Mouse (Mus musculus) hindbrain, postnatal 0 days (tissue): ENCODE data around the gene Trabd2b. TPM values are rescaled to one million over a fixed set of nuclear protein-coding genes. Genes with fewer than 3 reads are reported as not detected.

Experiments
- ATAC-seq: fragments of 200-750 bp; cut with Nextera tagmentation; 2 replicates; pipeline ENCODE4 v1.8.0; 2017; ENCODE audit warnings: mild to moderate bottlenecking, moderate TSS enrichment, moderate library complexity
- DNase-seq: peaks from one replicate; pipeline ENCODE4 v3.0.0-alpha.2; 2015; ENCODE audit warnings: low spot score
- H3K27ac ChIP-seq: fragments of 300-500 bp; sonication (generic); 2 replicates; pipeline ENCODE4 v1.5.1; 2014; ENCODE audit warnings: mild to moderate bottlenecking
- H3K27me3 ChIP-seq: fragments of 300-500 bp; sonication (generic); 2 replicates; pipeline ENCODE4 v1.6.1; 2014; ENCODE audit warnings: low read length, mixed read lengths; ENCODE audit not compliant: insufficient read depth
- H3K36me3 ChIP-seq: fragments of 300-500 bp; sonication (generic); 2 replicates; pipeline ENCODE4 v1.6.1; 2014; ENCODE audit warnings: low read length, mixed read lengths; ENCODE audit not compliant: insufficient read depth
- H3K4me1 ChIP-seq: fragments of 300-500 bp; sonication (generic); 2 replicates; pipeline ENCODE4 v1.6.1; 2014; ENCODE audit warnings: antibody characterized with exemption, low read length, mixed read lengths; ENCODE audit not compliant: insufficient read depth
- H3K4me2 ChIP-seq: fragments of 300-500 bp; sonication (generic); 2 replicates; pipeline ENCODE4 v1.6.1; 2014; ENCODE audit warnings: low read depth, mild to moderate bottlenecking, low read length, moderate library complexity, mixed read lengths
- H3K4me3 ChIP-seq: fragments of 300-500 bp; sonication (generic); 2 replicates; pipeline ENCODE4 v1.5.1; 2014; ENCODE audit warnings: low read length
- H3K9ac ChIP-seq: fragments of 300-500 bp; sonication (generic); replicated peaks from 2 replicates; pipeline ENCODE4 v1.6.1; 2014; ENCODE audit warnings: mild to moderate bottlenecking, low read length, moderate library complexity, mixed read lengths
- H3K9me3 ChIP-seq: fragments of 300-500 bp; sonication (generic); 2 replicates; pipeline ENCODE4 v1.6.1; 2016; ENCODE audit warnings: low read length, mixed read lengths
- CTCF ChIP-seq: IDR thresholded peaks from 2 replicates; pipeline ENCODE4 v1.5.1; 2016; ENCODE audit warnings: antibody characterized with exemption, control low read depth, low read depth
- WGBS: fragments of 180-500 bp; shearing (Covaris S2); extraction: QIAGEN DNeasy Blood & Tissue Kit; methylation state at CpG from one replicate; pipeline ENCODE4 v1.1.7; 2014; 5-methylcytosine and 5-hydroxymethylcytosine counted together
- polyA plus RNA-seq: library from polyadenylated mRNA; unstranded; fragments of >200 nt; fragmentation: Nextera tagmentation; extraction: Ambion mirVana; gene quantifications from 2 replicates; pipeline ENCODE4 v1.2.1, GENCODE M21; 2015
- total RNA-seq: library from RNA; depleted of rRNA; stranded (reverse); fragments of >200 nt; gene quantifications from 2 replicates; pipeline ENCODE4 v1.2.3, GENCODE M21; 2014

Gene Trabd2b
- total and polyA plus RNA-seq, 2 experiments from 2014 or later = 0.65 to 1.8 TPM

DNA sequence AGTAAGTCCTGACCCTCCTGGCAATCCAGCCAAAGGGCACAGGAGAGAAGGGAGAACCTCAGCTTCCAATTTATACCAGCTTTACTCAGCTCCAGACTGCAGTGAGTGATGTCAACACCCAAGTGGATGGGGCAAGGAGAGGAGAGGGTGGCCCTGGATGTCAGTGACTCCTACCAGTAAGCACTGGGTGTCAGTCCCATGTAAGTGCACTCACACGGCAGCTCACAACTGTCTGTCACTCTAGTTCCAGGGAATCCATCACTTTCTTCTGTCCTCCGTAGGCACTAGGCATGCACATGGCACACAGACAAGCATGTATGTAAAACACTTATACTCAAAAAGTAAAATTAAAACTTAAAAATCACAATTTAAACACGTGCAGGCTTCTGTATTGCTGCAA lies 113.4 kb downstream of the Trabd2b start:
- 83% methylated on average over 3 of the region's 3 CpGs for WGBS
- DNase-seq = no peak
- no peaks in the 10 kb centered on the region for H3K36me3 ChIP-seq
- H3K9me3 ChIP-seq = no peaks in the 10 kb centered on the region
- no peaks in the 10 kb centered on the region for H3K27me3 ChIP-seq
- no peak overlapping the region for H3K9ac ChIP-seq
- no peak for ATAC-seq
- no peak for TF ChIP-seq CTCF
- no peak overlapping the region for H3K27ac ChIP-seq
- H3K4me3 ChIP-seq = no peak overlapping the region
- H3K4me1 ChIP-seq = no peaks in the 10 kb centered on the region
- no peak overlapping the region for H3K4me2 ChIP-seq

DNA sequence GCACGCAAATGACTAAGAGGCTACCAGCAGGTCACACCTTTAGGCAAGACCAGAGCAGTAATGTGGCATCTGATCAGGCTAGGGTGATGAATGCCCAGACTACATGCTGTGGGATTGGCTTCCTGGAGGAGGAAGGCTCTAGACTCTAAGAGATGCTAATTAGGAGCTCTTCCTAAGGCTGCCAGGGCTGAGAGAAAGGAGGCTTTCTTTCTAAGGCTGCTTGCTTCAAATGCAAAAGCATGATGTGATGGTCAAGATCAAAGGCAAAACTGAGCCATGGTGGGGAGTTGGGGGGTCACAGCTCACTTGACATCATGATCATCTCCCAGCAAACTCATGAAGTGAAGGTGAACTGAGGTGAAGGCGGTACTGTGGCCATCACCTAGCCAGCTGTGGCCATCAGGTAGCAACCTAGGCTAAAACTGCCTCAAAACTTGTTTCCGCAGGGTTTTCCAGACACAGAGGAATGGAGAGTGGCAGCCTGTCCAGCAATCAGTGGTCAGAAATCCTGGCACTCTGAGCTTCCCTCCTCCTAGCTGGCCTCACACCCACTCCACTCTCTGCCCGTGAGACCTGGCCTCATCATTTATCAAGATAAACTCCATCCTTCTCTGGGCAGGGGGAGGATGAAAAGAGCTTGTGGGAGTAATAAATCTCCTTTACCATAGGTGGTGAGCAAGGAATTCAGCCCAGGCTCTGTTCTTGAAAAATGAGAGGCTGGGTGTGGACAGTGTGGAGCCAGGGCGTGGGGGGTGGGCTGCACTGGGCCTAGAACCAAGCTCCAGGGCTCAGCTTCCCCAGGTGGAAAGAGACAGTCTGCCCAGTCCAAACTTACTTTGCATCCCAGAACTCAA lies 117.0 kb downstream of the Trabd2b start:
- TF ChIP-seq CTCF = no peak
- ATAC-seq = no peak; the same call in 1 of the 2 replicates
- H3K4me1 ChIP-seq = no peaks in the 10 kb centered on the region
- H3K4me2 ChIP-seq = no peak overlapping the region
- DNase-seq = no peak
- 78% methylated on average over 5 of the region's 5 CpGs for WGBS
- no peak overlapping the region for H3K27ac ChIP-seq
- H3K9me3 ChIP-seq = no peaks in the 10 kb centered on the region
- no peaks in the 10 kb centered on the region for H3K27me3 ChIP-seq
- no peak overlapping the region for H3K9ac ChIP-seq
- no peaks in the 10 kb centered on the region for H3K36me3 ChIP-seq
- H3K4me3 ChIP-seq = no peak overlapping the region

DNA sequence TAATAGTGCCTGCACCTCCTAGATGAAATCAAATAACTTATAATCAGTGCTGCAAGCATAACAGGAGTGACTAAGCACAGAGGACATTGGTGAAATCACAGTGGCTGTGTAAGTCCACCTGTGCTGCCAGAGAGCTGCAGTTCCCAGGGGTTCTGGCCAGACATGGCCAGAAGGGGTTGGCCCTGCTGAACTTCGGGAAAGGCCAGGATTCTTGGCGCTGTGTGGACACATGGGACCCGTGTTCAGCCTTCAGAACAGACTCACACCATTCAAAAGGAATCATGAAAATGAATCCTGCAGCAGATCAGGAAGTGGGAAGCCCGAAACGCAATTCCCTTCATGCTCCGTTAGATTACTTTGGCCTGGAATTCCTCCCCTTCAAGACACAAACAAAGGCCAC lies 125.1 kb downstream of the Trabd2b start:
- no peaks in the 10 kb centered on the region for H3K4me1 ChIP-seq
- no peak overlapping the region for H3K4me2 ChIP-seq
- H3K9me3 ChIP-seq = no peaks in the 10 kb centered on the region
- no peaks in the 10 kb centered on the region for H3K36me3 ChIP-seq
- H3K9ac ChIP-seq = no peak overlapping the region
- no peak for TF ChIP-seq CTCF
- WGBS = 45% methylated on average over 6 of the region's 6 CpGs
- no peak overlapping the region for H3K27ac ChIP-seq
- no peak for DNase-seq
- H3K4me3 ChIP-seq = no peak overlapping the region
- ATAC-seq = no peak
- no peaks in the 10 kb centered on the region for H3K27me3 ChIP-seq

DNA sequence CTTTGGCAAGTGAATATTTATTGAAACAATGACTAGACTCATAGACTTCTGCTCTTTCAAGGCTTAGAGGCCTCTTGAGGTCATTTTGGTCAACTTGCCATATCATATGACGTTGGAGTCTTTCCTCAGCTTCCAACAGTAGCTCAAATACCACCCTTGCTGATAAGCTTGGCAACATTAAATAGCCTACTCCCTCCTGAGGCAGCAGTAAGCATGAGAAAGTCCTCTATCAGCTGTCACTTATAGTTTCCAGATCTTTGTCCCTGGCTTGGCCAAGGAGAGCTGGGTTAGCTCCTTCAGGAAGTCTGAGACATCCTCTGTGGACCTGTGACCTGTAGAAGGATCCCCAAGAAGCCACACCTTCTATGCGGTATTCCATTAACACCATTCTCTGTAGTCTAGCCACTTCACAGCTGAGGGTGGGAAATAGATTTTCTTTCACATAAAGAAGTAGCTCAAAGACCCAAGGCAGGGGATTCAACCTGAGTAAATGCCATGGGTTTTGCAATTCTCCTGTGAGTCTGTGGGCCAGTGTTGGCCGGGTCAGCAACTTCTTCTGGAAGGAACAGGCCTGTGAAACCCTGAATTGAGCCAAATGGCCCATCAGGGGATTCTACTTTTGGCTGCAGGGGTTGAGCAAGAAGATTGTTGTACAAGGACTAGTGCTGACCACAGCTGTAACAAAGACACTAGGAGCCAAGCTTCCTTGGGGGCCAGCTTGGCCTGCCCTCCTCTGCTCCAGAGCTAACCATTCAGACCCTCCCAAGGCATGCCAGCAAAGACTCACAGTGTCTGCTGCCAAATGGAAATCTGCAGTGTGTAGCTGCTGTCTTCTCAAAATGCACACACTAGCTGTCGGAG lies 127.6 kb downstream of the Trabd2b start:
- no peaks in the 10 kb centered on the region for H3K9me3 ChIP-seq

DNA sequence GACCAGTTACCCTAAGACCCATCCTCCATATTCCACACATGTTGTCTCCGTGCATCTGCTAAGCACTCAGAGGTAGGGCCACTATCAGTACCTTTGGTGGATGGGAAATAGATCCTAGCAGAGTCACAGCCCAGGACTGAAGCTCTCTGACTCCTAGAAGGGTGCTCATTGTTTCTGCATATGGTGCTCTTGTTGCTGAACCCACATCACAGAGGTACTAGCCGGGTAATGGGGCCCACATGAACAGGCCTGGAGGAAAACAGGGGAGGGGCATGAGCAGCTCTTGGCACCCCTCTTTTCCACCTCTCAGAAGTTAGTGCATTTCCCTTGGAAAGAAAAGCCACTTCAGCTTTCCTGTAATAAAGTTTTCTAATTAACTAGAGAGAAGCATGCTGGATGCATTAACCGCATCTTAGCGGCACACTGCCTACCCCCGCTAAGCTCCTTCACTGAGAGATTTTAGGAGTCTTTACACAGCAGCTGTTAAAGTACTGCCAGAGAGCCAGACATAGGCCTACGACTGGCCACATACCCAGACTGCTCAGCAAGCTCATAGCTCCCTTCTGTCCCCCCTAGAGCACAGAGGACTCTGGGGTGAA lies 131.0 kb downstream of the Trabd2b start:
- 65% methylated on average over 6 of the region's 6 CpGs for WGBS
- Histone ChIP-seq H3K4me3 (no peak overlapping the region), H3K27me3 (no peaks in the 10 kb centered on the region), H3K27ac (no peak overlapping the region), H3K9ac (no peak overlapping the region), H3K4me1 (no peaks in the 10 kb centered on the region), H3K9me3 (no peaks in the 10 kb centered on the region), H3K36me3 (no peaks in the 10 kb centered on the region), H3K4me2 (no peak overlapping the region)
- no peak for TF ChIP-seq CTCF
- no peak for ATAC-seq
- no peak for DNase-seq

More for the DNA sequence above, 127.6 kb downstream of the Trabd2b start:
- ATAC-seq (0 out of 2 replicates have a peak, but pooled peaks have one; percentile 43), DNase-seq (no peak)
- H3K27me3 ChIP-seq = no peaks in the 10 kb centered on the region
- TF ChIP-seq CTCF = no peak
- no peak overlapping the region for H3K9ac ChIP-seq
- no peak overlapping the region for H3K4me2 ChIP-seq
- H3K4me1 ChIP-seq = no peaks in the 10 kb centered on the region
- no peak overlapping the region for H3K4me3 ChIP-seq
- no peak overlapping the region for H3K27ac ChIP-seq
- H3K36me3 ChIP-seq = no peaks in the 10 kb centered on the region
- WGBS = 77% methylated on average over 4 of the region's 4 CpGs

DNA sequence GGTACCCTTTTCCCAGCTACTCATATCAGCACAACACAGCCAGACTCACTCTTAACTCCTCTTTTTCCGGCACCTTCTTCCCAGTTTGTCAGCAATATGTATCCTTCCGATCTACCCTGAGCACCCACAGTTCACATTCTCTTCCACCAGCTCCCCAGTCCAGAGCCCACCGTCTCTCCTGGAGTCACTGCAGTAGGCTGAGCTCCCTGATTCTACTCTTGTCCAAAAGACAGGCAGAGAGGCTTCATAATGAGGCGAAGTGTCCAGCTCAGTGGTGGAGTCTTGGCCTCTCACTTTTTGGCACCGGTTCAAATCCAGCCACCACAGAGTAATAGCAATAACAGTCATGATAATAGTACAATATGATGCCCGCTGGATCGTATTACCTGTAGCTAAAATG lies 133.5 kb downstream of the Trabd2b start:
- Histone ChIP-seq H3K4me2 (no peak overlapping the region), H3K27ac (no peak overlapping the region), H3K9me3 (no peaks in the 10 kb centered on the region), H3K27me3 (no peaks in the 10 kb centered on the region), H3K36me3 (no peaks in the 10 kb centered on the region), H3K9ac (no peak overlapping the region), H3K4me1 (no peaks in the 10 kb centered on the region), H3K4me3 (no peak overlapping the region)
- WGBS = 89% methylated on average over 7 of the region's 7 CpGs
- DNase-seq (no peak), ATAC-seq (no peak)
- TF ChIP-seq CTCF = no peak
